Mouse (Mus musculus) liver, embryonic 14.5 days (tissue): ENCODE data around the gene Slco1a5.

Experiments
- CTCF ChIP-seq: IDR thresholded peaks from 2 replicates; pipeline ENCODE4 v1.5.1; 2016; ENCODE audit warnings: antibody characterized with exemption, low read depth, control low read depth
- EP300 ChIP-seq: IDR thresholded peaks from 2 replicates; pipeline ENCODE4 v1.6.1; 2016; ENCODE audit warnings: antibody characterized with exemption, low read depth

DNA sequence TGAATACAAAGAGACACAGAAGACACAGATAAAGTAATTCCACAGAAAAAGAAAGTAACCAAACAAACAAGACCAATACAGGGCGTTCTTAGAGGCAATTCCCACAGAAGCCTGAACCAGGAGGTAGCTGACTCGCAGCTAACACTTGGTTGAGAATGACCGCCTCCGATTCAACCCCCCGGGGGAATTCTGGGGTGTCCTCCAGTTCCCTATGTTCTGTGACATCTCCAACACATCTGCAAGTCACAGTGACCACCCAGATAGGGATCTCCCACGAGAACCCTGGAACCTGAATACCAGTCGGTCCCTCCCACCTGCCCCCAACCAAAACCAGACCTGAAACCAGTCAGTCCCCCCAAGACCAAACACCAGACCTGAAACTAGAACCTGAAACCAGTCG is 128.5 kb downstream of the Slco1a5 start:
- no peak for TF ChIP-seq CTCF
- no peak for TF ChIP-seq EP300
